Mouse (Mus musculus) c-Kit-positive CD71-positive TER-119-negative erythroid progenitor cells, embryonic 14.5 days (primary cell): ENCODE measurements around the gene Erf.

Experiments used
- DNase-seq: peaks from one replicate; pipeline ENCODE4 v3.0.0-alpha.2; 2013; ENCODE audit warnings: low read depth

The Erf gene

GRCm38 (mm10) chr7:25238829-25239623 lies 11.5 kb downstream of the Erf start:
- peak; percentile 82 for DNase-seq

GRCm38 (mm10) chr7:25238015-25238706 lies 12.4 kb downstream of the Erf start:
- DNase-seq: peak; percentile 95

- peak; percentile 98 for DNase-seq
These were observed 13.1 kb downstream of the Erf start, which contains the start of gene Gsk3a for GRCm38 (mm10) chr7:25237249-25238014. Gene Gsk3a, minus strand, starts transcription at chr7:25237851.

- DNase-seq: no peak
These were observed 15.0 kb downstream of the Erf start for GRCm38 (mm10) chr7:25235526-25235925.

GRCm38 (mm10) chr7:25233061-25233460 lies 17.5 kb downstream of the Erf start:
- no peak for DNase-seq

- no peak for DNase-seq
These were observed 18.4 kb downstream of the Erf start for GRCm38 (mm10) chr7:25232101-25232648.

GRCm38 (mm10) chr7:25230690-25231285 lies 19.8 kb downstream of the Erf start:
- DNase-seq: no peak

- no peak for DNase-seq
These were observed 22.8 kb downstream of the Erf start for GRCm38 (mm10) chr7:25227523-25228300.

- DNase-seq: no peak
These were observed 28.1 kb downstream of the Erf start for GRCm38 (mm10) chr7:25222275-25222967.

GRCm38 (mm10) chr7:25221102-25221883 lies 29.3 kb downstream of the Erf start, which contains the start of gene Zfp526:
Gene Zfp526, plus strand, starts transcription at chr7:25221425.
- DNase-seq: peak; percentile 95

GRCm38 (mm10) chr7:25220457-25221101 lies 30.0 kb downstream of the Erf start, which contains the start of gene Dedd2:
Gene Dedd2, minus strand, starts transcription at chr7:25220615.
- DNase-seq: peak; percentile 71

GRCm38 (mm10) chr7:25219756-25220456 lies 30.7 kb downstream of the Erf start:
- DNase-seq: peak; percentile 97

GRCm38 (mm10) chr7:25219416-25219750 lies 31.2 kb downstream of the Erf start:
- DNase-seq: no peak

- peak; percentile 45 for DNase-seq
These were observed 31.7 kb downstream of the Erf start for GRCm38 (mm10) chr7:25218705-25219415.

GRCm38 (mm10) chr7:25217653-25218395 lies 32.7 kb downstream of the Erf start:
- no peak for DNase-seq

- no peak for DNase-seq
These were observed 36.4 kb downstream of the Erf start for GRCm38 (mm10) chr7:25214172-25214571.

- DNase-seq: no peak
These were observed 37.5 kb downstream of the Erf start for GRCm38 (mm10) chr7:25213099-25213498.
